Mouse (Mus musculus): ENCODE measurements around the gene Gbe1. TPM values are rescaled to one million over a fixed set of nuclear protein-coding genes. Genes with fewer than 3 reads are reported as not detected.
A peak's percentile ranks its signal among the peaks of the same experiment; 100 is the strongest.

Gene Gbe1
- polyA plus RNA-seq, 1 experiment = 10.7 TPM

DNA sequence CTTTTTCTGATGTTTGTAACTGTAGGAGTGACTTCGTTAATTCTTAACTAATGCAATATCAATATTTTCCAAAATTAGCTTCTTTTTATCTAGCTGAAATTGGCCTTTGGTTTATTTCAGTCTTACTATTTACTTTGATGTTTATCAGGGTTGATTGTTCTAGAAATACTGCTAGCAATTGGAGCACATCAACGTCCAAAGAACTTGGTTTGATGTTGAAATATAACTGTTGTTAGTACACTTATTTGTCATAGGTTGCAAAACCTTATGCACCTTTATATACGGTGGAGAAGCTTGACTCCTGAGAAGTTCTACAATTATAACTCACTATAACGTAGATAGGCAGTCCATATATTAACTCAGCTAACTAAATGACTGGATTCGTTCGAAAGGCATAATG lies 14.8 kb downstream of the Gbe1 start:
- TF ChIP-seq POLR2A (IDR thresholded peaks at IDR 0.05; ENCODE audit: extremely low read depth, insufficient read depth, low read length) (no peak), CTCF (IDR thresholded peaks at IDR 0.05; ENCODE audit: extremely low read depth, insufficient read depth, low read length) (no peak)
- Histone ChIP-seq H3K4me1 (ENCODE audit: control insufficient read depth, insufficient read depth, low read length) (no peaks in the 10 kb centered on the region; the same call in 1 of the 2 replicates), H3K4me3 (ENCODE audit: insufficient read depth, low read length) (no peak overlapping the region)

GRCm38 (mm10) chr16:70329036-70329435 lies 15.3 kb downstream of the Gbe1 start:
- Histone ChIP-seq H3K4me3 (ENCODE audit: insufficient read depth, low read length) (no peak overlapping the region), H3K27ac (ENCODE audit: insufficient read depth, low read length) (no peak overlapping the region), H3K4me1 (ENCODE audit: control insufficient read depth, insufficient read depth, low read length) (no peaks in the 10 kb centered on the region; the same call in 1 of the 2 replicates)
- no peak for TF ChIP-seq CTCF (IDR thresholded peaks at IDR 0.05; ENCODE audit: extremely low read depth, insufficient read depth, low read length)
- no peak for TF ChIP-seq POLR2A (IDR thresholded peaks at IDR 0.05; ENCODE audit: extremely low read depth, insufficient read depth, low read length)

More for the DNA sequence above, 14.8 kb downstream of the Gbe1 start:
- no peak overlapping the region for H3K27ac ChIP-seq (ENCODE audit: insufficient read depth, low read length)

DNA sequence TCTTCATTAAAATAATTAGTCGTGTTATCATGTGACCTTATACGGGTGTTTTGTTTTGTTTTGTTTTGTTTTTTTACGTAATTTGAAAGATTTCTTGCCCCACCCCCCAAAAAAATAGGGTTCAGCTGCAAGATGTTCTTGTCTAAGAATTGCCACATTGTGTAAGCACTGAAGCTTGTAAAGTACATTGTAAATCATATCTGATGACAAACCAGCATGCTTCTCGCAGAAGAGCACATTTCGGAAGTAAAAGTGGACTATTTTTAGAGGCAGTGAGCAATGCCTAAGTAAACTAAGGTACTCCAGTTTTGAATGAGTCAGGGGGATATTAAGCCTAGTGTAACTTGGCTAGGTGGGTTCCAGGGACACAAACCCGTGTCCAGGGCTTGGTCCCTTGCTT lies 15.7 kb downstream of the Gbe1 start:
- H3K4me3 ChIP-seq (ENCODE audit: insufficient read depth, low read length) = no peak overlapping the region
- H3K27ac ChIP-seq (ENCODE audit: insufficient read depth, low read length) = no peak overlapping the region
- H3K4me1 ChIP-seq (ENCODE audit: control insufficient read depth, insufficient read depth, low read length) = no peaks in the 10 kb centered on the region; the same call in 1 of the 2 replicates
- no peak for TF ChIP-seq CTCF (IDR thresholded peaks at IDR 0.05; ENCODE audit: extremely low read depth, insufficient read depth, low read length)
- TF ChIP-seq POLR2A (IDR thresholded peaks at IDR 0.05; ENCODE audit: extremely low read depth, insufficient read depth, low read length) = no peak

DNA sequence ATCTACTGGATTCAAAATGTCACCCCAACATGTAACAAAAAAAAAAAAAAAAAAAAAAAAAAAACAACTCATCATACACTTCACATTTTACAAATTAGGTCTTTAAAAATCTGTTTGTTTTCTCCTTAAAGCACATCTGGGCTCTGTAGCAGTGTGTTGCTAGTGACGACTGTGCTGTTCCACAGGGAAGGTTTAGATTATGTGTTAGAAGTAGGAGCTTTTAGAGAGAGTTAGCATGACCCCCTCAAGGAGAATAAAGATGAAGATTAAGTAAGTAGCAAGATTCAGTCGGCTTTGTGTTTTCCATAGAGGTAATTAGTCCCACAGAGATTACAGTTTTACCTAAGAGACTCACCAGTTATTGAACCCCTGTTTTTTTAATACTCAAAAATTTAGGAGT lies 16.3 kb downstream of the Gbe1 start:
- no peaks in the 10 kb centered on the region; the same call in 1 of the 2 replicates for H3K4me1 ChIP-seq (ENCODE audit: control insufficient read depth, insufficient read depth, low read length)
- H3K4me3 ChIP-seq (ENCODE audit: insufficient read depth, low read length) = no peak overlapping the region
- no peak overlapping the region for H3K27ac ChIP-seq (ENCODE audit: insufficient read depth, low read length)
- TF ChIP-seq POLR2A (IDR thresholded peaks at IDR 0.05; ENCODE audit: extremely low read depth, insufficient read depth, low read length) (no peak), CTCF (IDR thresholded peaks at IDR 0.05; ENCODE audit: extremely low read depth, insufficient read depth, low read length) (no peak)

DNA sequence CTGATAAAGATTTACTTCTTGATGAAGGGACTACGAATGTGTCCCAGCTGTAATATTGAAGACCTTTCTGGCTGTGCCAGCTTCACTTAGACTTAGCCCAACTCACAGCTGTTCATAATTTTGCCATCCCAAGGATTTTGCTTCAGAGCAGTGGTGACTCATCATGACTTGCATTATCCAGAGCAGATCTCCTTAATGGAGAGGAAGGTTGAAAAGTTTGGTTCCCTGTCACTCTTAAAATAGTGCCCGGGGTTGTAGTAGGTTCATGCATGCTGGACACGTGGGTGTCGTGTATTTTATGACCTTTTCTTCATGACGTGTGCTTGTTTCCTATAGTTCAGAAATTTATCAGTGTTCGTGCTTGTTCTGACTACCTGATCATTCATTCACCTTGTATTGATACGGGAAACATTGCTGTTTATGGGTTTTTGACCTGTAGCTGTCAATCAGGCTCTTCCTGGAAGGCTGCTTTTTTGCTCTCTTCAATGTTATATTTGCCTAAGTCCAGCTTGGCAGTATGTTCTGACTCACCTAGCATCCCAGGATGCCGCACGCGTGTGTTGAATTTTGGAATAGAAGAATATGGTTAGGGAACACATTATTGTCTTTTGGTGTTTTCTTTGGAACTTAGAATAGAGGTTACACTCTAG lies 17.0 kb downstream of the Gbe1 start:
- peak overlapping the region; percentile 57; the same call in 1 of the 2 replicates for H3K27ac ChIP-seq (ENCODE audit: insufficient read depth, low read length)
- TF ChIP-seq CTCF (IDR thresholded peaks at IDR 0.05; ENCODE audit: extremely low read depth, insufficient read depth, low read length) = no peak

GRCm38 (mm10) chr16:70334812-70335211 lies 21.1 kb downstream of the Gbe1 start:
- H3K4me3 ChIP-seq (ENCODE audit: insufficient read depth, low read length) = peak overlapping the region; percentile 13; the same call in 1 of the 2 replicates
- no peaks in the 10 kb centered on the region for H3K4me1 ChIP-seq (ENCODE audit: control insufficient read depth, insufficient read depth, low read length)
- TF ChIP-seq CTCF (IDR thresholded peaks at IDR 0.05; ENCODE audit: extremely low read depth, insufficient read depth, low read length) (no peak), POLR2A (IDR thresholded peaks at IDR 0.05; ENCODE audit: extremely low read depth, insufficient read depth, low read length) (no peak)
- H3K27ac ChIP-seq (ENCODE audit: insufficient read depth, low read length) = no peak overlapping the region

More for the DNA sequence above, 17.0 kb downstream of the Gbe1 start:
- H3K4me3 ChIP-seq (ENCODE audit: insufficient read depth, low read length) = no peak overlapping the region
- H3K4me1 ChIP-seq (ENCODE audit: control insufficient read depth, insufficient read depth, low read length) = no peaks in the 10 kb centered on the region; the same call in 1 of the 2 replicates

DNA sequence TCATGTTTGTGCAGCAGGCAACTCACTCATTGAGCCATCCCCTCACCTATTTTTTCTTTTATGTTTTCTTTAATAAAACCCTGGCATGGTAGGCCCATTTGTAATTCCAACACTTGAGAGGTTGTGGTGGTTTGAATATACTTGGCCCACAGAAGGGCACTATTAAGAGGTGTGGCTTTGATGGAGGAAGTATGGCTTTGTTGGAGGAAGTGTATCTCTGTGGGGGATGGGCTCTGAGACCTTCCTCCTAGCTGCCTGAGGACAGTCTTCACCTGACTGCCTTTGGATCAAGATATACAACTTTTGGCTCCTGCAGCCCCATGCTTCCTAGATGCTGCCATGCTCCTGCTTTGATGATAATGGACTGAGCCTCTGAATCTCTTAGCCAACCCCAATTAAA lies 21.7 kb downstream of the Gbe1 start:
- no peak for TF ChIP-seq POLR2A (IDR thresholded peaks at IDR 0.05; ENCODE audit: extremely low read depth, insufficient read depth, low read length)
- no peak for TF ChIP-seq CTCF (IDR thresholded peaks at IDR 0.05; ENCODE audit: extremely low read depth, insufficient read depth, low read length)
- H3K27ac ChIP-seq (ENCODE audit: insufficient read depth, low read length) = no peak overlapping the region
- no peaks in the 10 kb centered on the region for H3K4me1 ChIP-seq (ENCODE audit: control insufficient read depth, insufficient read depth, low read length)
- H3K4me3 ChIP-seq (ENCODE audit: insufficient read depth, low read length) = no peak overlapping the region

DNA sequence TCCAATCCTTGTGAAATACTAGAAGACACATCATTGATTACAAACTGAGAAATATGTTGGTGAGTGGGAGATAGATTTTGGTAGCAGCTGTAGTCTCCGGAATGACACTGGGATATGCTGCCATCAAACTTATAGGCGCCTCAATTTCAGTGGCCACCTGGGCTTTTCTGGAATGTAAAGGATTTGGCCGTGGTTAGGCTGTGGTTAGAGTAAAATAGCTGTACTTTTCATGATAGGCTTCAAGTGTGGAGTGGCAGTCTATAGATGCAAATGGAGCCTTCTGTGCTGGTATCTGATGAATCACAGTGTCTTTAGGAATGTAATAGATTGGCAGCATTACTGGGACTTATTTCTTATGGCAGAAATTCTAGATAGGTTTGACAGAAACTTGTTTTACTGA lies 23.9 kb downstream of the Gbe1 start:
- no peak overlapping the region for H3K4me3 ChIP-seq (ENCODE audit: insufficient read depth, low read length)
- H3K27ac ChIP-seq (ENCODE audit: insufficient read depth, low read length) = no peak overlapping the region
- TF ChIP-seq POLR2A (IDR thresholded peaks at IDR 0.05; ENCODE audit: extremely low read depth, insufficient read depth, low read length) (no peak), CTCF (IDR thresholded peaks at IDR 0.05; ENCODE audit: extremely low read depth, insufficient read depth, low read length) (no peak)
- H3K4me1 ChIP-seq (ENCODE audit: control insufficient read depth, insufficient read depth, low read length) = no peaks in the 10 kb centered on the region

DNA sequence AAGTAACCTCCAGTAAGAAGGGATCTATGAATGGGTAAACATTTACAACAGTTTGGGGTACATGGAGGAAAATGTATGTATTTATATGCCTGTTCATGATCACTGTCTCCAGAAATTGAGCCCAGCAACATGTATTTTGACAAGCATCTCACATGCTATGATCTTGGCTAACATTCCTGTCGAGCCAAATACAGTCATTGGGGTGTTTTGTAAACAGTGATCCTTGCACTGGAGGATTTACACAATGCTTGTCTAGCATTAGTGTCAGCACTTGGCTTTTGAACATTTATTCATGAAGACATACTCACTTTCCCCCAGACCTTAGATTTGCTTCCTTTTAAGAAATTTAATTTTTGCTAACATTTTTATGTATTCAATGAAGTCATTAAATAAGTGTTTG lies 30.7 kb downstream of the Gbe1 start:
- H3K4me3 ChIP-seq (ENCODE audit: insufficient read depth, low read length) = no peak overlapping the region
- no peak for TF ChIP-seq POLR2A (IDR thresholded peaks at IDR 0.05; ENCODE audit: extremely low read depth, insufficient read depth, low read length)
- no peak for TF ChIP-seq CTCF (IDR thresholded peaks at IDR 0.05; ENCODE audit: extremely low read depth, insufficient read depth, low read length)
- no peak overlapping the region for H3K27ac ChIP-seq (ENCODE audit: insufficient read depth, low read length)
- H3K4me1 ChIP-seq (ENCODE audit: control insufficient read depth, insufficient read depth, low read length) = no peaks in the 10 kb centered on the region

DNA sequence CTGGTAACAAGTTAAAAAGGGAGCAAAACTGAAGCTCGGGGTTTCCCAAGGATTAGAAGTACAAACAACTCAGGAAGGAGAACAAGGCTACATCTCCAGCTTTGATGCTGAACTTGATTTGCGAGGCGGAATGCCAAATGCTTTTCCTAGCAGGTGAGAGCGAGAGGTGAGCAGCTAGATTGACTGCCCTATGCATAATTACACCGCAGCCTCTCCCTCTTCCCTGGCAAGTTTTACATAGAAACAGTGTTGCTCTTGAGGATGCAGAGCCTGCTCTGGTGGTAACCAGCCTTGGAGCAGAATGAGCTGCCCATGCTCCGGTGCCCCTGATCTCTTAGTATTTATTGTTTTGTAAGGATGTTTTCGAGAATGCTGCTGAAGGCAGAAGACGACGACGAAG lies 31.9 kb downstream of the Gbe1 start:
- Histone ChIP-seq H3K4me3 (ENCODE audit: insufficient read depth, low read length) (no peak overlapping the region), H3K27ac (ENCODE audit: insufficient read depth, low read length) (no peak overlapping the region), H3K4me1 (ENCODE audit: control insufficient read depth, insufficient read depth, low read length) (no peaks in the 10 kb centered on the region)
- TF ChIP-seq CTCF (IDR thresholded peaks at IDR 0.05; ENCODE audit: extremely low read depth, insufficient read depth, low read length) (no peak), POLR2A (IDR thresholded peaks at IDR 0.05; ENCODE audit: extremely low read depth, insufficient read depth, low read length) (no peak)
